Mouse (Mus musculus): ENCODE results near the gene Inpp4a. TPM values are rescaled to one million over a fixed set of nuclear protein-coding genes. Genes with fewer than 3 reads are reported as not detected.

The Inpp4a gene
- total RNA-seq (2023; ENCODE audit: inconsistent age): 27.9 to 32.1 TPM (median 29.9 TPM) in 4 replicates

DNA sequence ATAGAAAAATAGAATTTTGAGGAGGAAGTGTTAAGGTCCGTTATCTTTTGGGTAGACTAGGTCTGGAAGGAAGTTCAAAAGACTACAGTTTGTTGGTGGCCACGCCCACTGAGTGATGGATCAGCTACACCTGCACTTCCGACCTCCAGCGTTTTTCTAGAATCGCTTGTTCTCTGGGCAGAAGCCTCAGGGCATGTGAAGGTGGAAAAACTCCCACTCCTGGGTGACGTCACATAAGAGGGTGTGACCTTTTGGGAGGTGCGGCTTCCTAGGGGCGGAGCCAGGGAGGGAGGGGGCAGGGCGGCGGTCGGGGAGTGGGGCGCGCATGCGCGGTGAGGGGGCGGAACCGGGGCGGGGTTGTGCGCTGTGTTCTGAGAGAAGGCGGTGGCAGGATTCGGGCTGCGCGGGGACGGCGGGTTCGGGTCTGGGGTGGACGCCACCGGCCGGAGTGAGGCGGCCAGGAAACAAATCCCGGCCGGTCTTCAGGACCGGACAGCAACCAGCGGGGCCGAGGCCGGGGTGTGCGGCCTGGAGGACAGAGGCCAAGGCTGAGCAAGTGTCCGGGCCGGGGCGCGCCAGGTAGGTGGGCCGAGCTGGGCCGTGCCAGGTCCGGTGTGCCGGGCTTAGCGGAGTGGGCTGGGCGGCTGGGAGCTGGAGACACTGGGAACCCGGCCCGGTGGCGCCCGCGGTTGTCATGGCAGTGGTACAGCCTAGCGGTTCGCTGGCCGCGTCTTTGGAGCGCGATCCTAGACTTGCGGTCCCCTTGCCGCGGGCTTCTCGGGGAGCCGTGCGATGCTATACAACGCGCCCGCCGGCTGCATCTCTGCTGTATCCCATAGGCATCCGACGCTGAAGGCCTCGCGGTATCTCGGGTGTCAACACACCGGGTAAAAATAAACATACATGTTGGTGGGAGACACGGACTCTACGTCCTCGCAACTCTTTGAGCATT is at the start of gene Inpp4a:
Inpp4a (plus strand) TSS at position 326 of the 952 bp plus-strand sequence.

DNA sequence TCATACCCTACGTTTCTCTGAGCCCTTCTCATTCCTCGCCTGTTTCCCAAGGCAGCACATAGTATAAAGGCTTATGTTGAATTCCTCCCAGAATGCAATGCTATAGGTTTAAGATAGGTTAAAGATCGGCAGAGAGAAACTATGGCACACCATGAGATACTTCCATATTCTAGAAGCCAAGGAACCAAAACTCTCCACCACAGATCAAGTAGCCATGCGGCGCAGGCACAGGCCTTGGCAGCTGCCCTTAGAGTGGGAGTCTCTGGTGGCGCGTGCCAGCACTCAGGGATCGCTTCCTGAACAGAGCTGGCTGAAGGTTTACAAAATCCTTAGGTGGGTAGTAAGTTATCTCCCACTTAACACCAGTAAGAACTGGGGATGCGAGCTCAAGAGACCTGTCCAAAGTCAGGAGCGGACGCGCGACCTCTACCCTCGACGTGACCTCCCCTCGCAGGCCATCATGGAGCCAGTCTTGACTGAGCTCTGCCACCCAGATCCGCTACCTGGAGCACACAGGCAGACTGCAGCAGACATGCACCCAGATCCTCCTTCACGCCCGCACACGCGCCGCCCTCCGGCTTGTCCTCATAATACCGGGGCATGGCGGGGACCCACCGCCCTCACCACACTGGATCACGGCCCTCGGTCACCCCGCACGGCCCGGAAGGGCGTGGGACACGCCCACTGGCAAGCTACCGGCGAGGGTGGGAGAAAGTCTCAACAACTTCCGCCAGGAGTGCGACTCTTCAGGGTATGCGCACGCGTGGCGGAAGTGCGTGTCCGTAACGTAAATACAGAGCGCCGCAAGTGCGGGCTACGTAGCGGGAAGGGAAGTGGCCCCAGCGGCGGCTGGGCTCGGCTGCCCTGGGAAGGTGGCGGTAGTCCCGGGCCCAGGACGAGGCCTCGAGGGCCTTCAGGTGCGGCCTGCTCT is 130.0 kb downstream of the Inpp4a start, which contains the start of the genes Coa5 and Unc50:
Coa5 (minus strand) TSS at position 738 of the 931 bp plus-strand sequence.
Unc50 (plus strand) TSS at position 774 of the 931 bp plus-strand sequence.

Other genes with a start within 250 kb of the Inpp4a start
- not detected in 4 replicates for gene Cnga3, start 85.4 kb upstream of the Inpp4a start, total RNA-seq (2023; ENCODE audit: inconsistent age)
- 38.9 to 41.6 TPM (median 40.7 TPM) in 4 replicates for gene Coa5, start 130.2 kb downstream of the Inpp4a start, total RNA-seq (2023; ENCODE audit: inconsistent age)
- gene Unc50, start 130.3 kb downstream of the Inpp4a start, total RNA-seq (2023; ENCODE audit: inconsistent age): 38.9 to 44.8 TPM (median 41.9 TPM) in 4 replicates
- 61.4 to 72.9 TPM (median 67.8 TPM) in 4 replicates for gene Mgat4a, start 241.2 kb downstream of the Inpp4a start, total RNA-seq (2023; ENCODE audit: inconsistent age)

All from B cell, adult (primary cell).